Comparison of ENCODE assay signal across 24 mouse cellular contexts in genomic region chr2:79751685-79752084, GRCm38 (mm10). TPM values are rescaled to one million over a fixed set of nuclear protein-coding genes. Genes with fewer than 3 reads are reported as not detected.
"Had no signal": no experiment of that assay in that cellular context is flagged by ENCODE, and none has a peak within 500 bp of the region (broad histone marks: within the 10 kb centered on the region; RNA-seq: fewer than 3 reads in every experiment).

No protein-coding gene starts in this region.

- H3K27me3 ChIP-seq: limb, embryonic 12.5 days; limb, embryonic 15.5 days; midbrain, embryonic 13.5 days; neural tube, embryonic 12.5 days; neural tube, embryonic 15.5 days had no signal

- DNase-seq: kidney, adult 18-20 months; kidney, adult 9 months; kidney, postnatal 14 days; kidney, postnatal 4 days; left cerebral cortex, postnatal 4 days; lung, embryonic 14.5 days; right cerebral cortex, adult 18-20 months; right cerebral cortex, postnatal 14 days; spleen, adult 18-20 months; thymus, adult 18-20 months; thymus, postnatal 36 days had no signal

- H3K4me1 ChIP-seq: limb, embryonic 12.5 days; limb, embryonic 15.5 days; midbrain, embryonic 10.5 days; midbrain, embryonic 13.5 days; neural tube, embryonic 12.5 days; neural tube, embryonic 15.5 days had no signal

- H3K27ac ChIP-seq: limb, embryonic 12.5 days; limb, embryonic 15.5 days; macrophage; midbrain, embryonic 10.5 days; midbrain, embryonic 13.5 days; neural tube, embryonic 12.5 days; neural tube, embryonic 15.5 days had no signal

- ATAC-seq: intestine, embryonic 16.5 days; lung, postnatal 0 days; midbrain, embryonic 13.5 days had no signal

- H3K4me3 ChIP-seq: limb, embryonic 12.5 days; limb, embryonic 15.5 days; midbrain, embryonic 10.5 days; midbrain, embryonic 13.5 days; neural tube, embryonic 12.5 days; neural tube, embryonic 15.5 days had no signal

- H3K4me2 ChIP-seq: limb, embryonic 12.5 days; limb, embryonic 15.5 days; lung, embryonic 14.5 days; midbrain, embryonic 13.5 days; neural tube, embryonic 12.5 days; neural tube, embryonic 15.5 days had no signal

- H3K36me3 ChIP-seq: limb, embryonic 12.5 days; limb, embryonic 15.5 days; midbrain, embryonic 10.5 days; midbrain, embryonic 13.5 days; neural tube, embryonic 12.5 days; neural tube, embryonic 15.5 days had no signal

- H3K9ac ChIP-seq: limb, embryonic 12.5 days; limb, embryonic 15.5 days; lung, embryonic 14.5 days; midbrain, embryonic 13.5 days; neural tube, embryonic 12.5 days; neural tube, embryonic 15.5 days had no signal

- H3K9me3 ChIP-seq: limb, embryonic 12.5 days; limb, embryonic 15.5 days; midbrain, embryonic 10.5 days; midbrain, embryonic 13.5 days; neural tube, embryonic 12.5 days; neural tube, embryonic 15.5 days had no signal

RNA-seq across cellular contexts. Expression of gene Ppp1r1c, which starts 44.1 kb away (rescaled TPM):
- total RNA-seq: left cerebral cortex, postnatal 4 days; megakaryocyte, adult 5-6 weeks had no signal
- polyA plus RNA-seq: intestine, embryonic 16.5 days; kidney, embryonic 16.5 days; lung, embryonic 14.5 days; lung, postnatal 0 days; macrophage; stomach, embryonic 16.5 days; urinary bladder, adult 2 months had no signal
